Mouse (Mus musculus): ENCODE results near the gene Duox2. TPM values are rescaled to one million over a fixed set of nuclear protein-coding genes. Genes with fewer than 3 reads are reported as not detected.
A peak's percentile ranks its signal among the peaks of the same experiment; 100 is the strongest.

The Duox2 gene
- polyA plus RNA-seq, 2 experiments: 0.08 to 0.16 TPM

- 59% methylated on average over 3 of the region's 3 CpGs for WGBS
- Histone ChIP-seq H3K27ac (replicated peaks; ENCODE audit: low read depth, low read length) (no peak overlapping the region), H3K9me3 (ENCODE audit: control insufficient read depth, low read length) (no peaks in the 10 kb centered on the region), H3K4me2 (replicated peaks; ENCODE audit: low read depth, low read length, severe bottlenecking) (no peak overlapping the region), H3K9ac (ENCODE audit: low read depth, low read length, severe bottlenecking) (no peak overlapping the region), H3K27me3 (ENCODE audit: control insufficient read depth, insufficient read depth, low read length) (no peaks in the 10 kb centered on the region), H3K36me3 (ENCODE audit: control insufficient read depth, insufficient read depth, low read length) (no peaks in the 10 kb centered on the region), H3K4me3 (replicated peaks; ENCODE audit: low read length) (no peak overlapping the region), H3K4me1 (ENCODE audit: control insufficient read depth, insufficient read depth, low read length) (0 out of 2 replicates have a peak, but pooled peaks cover 2% of the 10 kb centered on the region)
- no peak for TF ChIP-seq POLR2A (IDR thresholded peaks at IDR 0.05; ENCODE audit: borderline replicate concordance, extremely low read depth, insufficient read depth, insufficient read length)
- ATAC-seq (ENCODE audit: low FRiP score, low read depth): no peak
- no peak for DNase-seq (ENCODE audit: low spot score)
Measured at GRCm38 (mm10) chr2:122323960-122324359, 25.7 kb upstream of the Duox2 start.

- H3K36me3 ChIP-seq (ENCODE audit: control insufficient read depth, insufficient read depth, low read length): no peaks in the 10 kb centered on the region
- ATAC-seq (ENCODE audit: low FRiP score, low read depth): no peak
- 55% methylated on average over 4 of the region's 4 CpGs for WGBS
- H3K9ac ChIP-seq (ENCODE audit: low read depth, low read length, severe bottlenecking): no peak overlapping the region
- TF ChIP-seq POLR2A (IDR thresholded peaks at IDR 0.05; ENCODE audit: borderline replicate concordance, extremely low read depth, insufficient read depth, insufficient read length): no peak
- no peak overlapping the region for H3K4me2 ChIP-seq (replicated peaks; ENCODE audit: low read depth, low read length, severe bottlenecking)
- H3K9me3 ChIP-seq (ENCODE audit: control insufficient read depth, low read length): no peaks in the 10 kb centered on the region
- H3K4me1 ChIP-seq (ENCODE audit: control insufficient read depth, insufficient read depth, low read length): 0 out of 2 replicates have a peak, but pooled peaks cover 3% of the 10 kb centered on the region
- DNase-seq (ENCODE audit: low spot score): no peak
- H3K4me3 ChIP-seq (replicated peaks; ENCODE audit: low read length): no peak overlapping the region
- H3K27ac ChIP-seq (replicated peaks; ENCODE audit: low read depth, low read length): no peak overlapping the region
- peaks cover 26% of the 10 kb centered on the region for H3K27me3 ChIP-seq (ENCODE audit: control insufficient read depth, insufficient read depth, low read length)
Measured at GRCm38 (mm10) chr2:122317384-122317783, 19.1 kb upstream of the Duox2 start.

- Histone ChIP-seq H3K4me3 (replicated peaks; ENCODE audit: low read length) (no peak within 1 kb of the TSS), H3K9me3 (ENCODE audit: control insufficient read depth, low read length) (no peaks in the 10 kb centered on the region), H3K27me3 (ENCODE audit: control insufficient read depth, insufficient read depth, low read length) (peaks cover 37% of the 10 kb centered on the region), H3K27ac (replicated peaks; ENCODE audit: low read depth, low read length) (no peak within 1 kb of the TSS), H3K36me3 (ENCODE audit: control insufficient read depth, insufficient read depth, low read length) (no peaks in the 10 kb centered on the region), H3K4me2 (replicated peaks; ENCODE audit: low read depth, low read length, severe bottlenecking) (no peak within 1 kb of the TSS), H3K4me1 (ENCODE audit: control insufficient read depth, insufficient read depth, low read length) (0 out of 2 replicates have a peak, but pooled peaks cover 3% of the 10 kb centered on the region), H3K9ac (ENCODE audit: low read depth, low read length, severe bottlenecking) (no peak within 1 kb of the TSS)
- DNase-seq (ENCODE audit: low spot score) (no peak), ATAC-seq (ENCODE audit: low FRiP score, low read depth) (no peak)
- no peak for TF ChIP-seq POLR2A (IDR thresholded peaks at IDR 0.05; ENCODE audit: borderline replicate concordance, extremely low read depth, insufficient read depth, insufficient read length)
- WGBS: 86% methylated on average over 7 of the region's 7 CpGs
Measured at GRCm38 (mm10) chr2:122315372-122315771, 17.1 kb upstream of the Duox2 start, which contains the start of gene Duox1. Gene Duox1 (plus strand): TSS chr2:122315672.

- Histone ChIP-seq H3K36me3 (ENCODE audit: control insufficient read depth, insufficient read depth, low read length) (no peaks in the 10 kb centered on the region), H3K4me1 (ENCODE audit: control insufficient read depth, insufficient read depth, low read length) (0 out of 2 replicates have a peak, but pooled peaks cover 3% of the 10 kb centered on the region), H3K4me2 (replicated peaks; ENCODE audit: low read depth, low read length, severe bottlenecking) (peak within 1 kb of the TSS; percentile 43), H3K27me3 (ENCODE audit: control insufficient read depth, insufficient read depth, low read length) (peaks cover 41% of the 10 kb centered on the region), H3K4me3 (replicated peaks; ENCODE audit: low read length) (peak within 1 kb of the TSS; percentile 26), H3K27ac (replicated peaks; ENCODE audit: low read depth, low read length) (no peak within 1 kb of the TSS), H3K9ac (ENCODE audit: low read depth, low read length, severe bottlenecking) (no peak within 1 kb of the TSS), H3K9me3 (ENCODE audit: control insufficient read depth, low read length) (no peaks in the 10 kb centered on the region)
- no peak for DNase-seq (ENCODE audit: low spot score)
- TF ChIP-seq POLR2A (IDR thresholded peaks at IDR 0.05; ENCODE audit: borderline replicate concordance, extremely low read depth, insufficient read depth, insufficient read length): no peak
- no peak; the same call in 1 of the 2 replicates for ATAC-seq (ENCODE audit: low FRiP score, low read depth)
- under 1% methylated on average over 24 of the region's 24 CpGs for WGBS
Measured at GRCm38 (mm10) chr2:122313536-122313935, 15.3 kb upstream of the Duox2 start, which contains the start of gene Duoxa1. Gene Duoxa1 (minus strand): TSS chr2:122313730.

GRCm38 (mm10) chr2:122312722-122313417, 14.6 kb upstream of the Duox2 start:
- Histone ChIP-seq H3K27me3 (ENCODE audit: control insufficient read depth, insufficient read depth, low read length) (peaks cover 41% of the 10 kb centered on the region), H3K4me3 (replicated peaks; ENCODE audit: low read length) (peak overlapping the region; percentile 26), H3K4me1 (ENCODE audit: control insufficient read depth, insufficient read depth, low read length) (0 out of 2 replicates have a peak, but pooled peaks cover 3% of the 10 kb centered on the region), H3K36me3 (ENCODE audit: control insufficient read depth, insufficient read depth, low read length) (no peaks in the 10 kb centered on the region), H3K9ac (ENCODE audit: low read depth, low read length, severe bottlenecking) (no peak overlapping the region), H3K4me2 (replicated peaks; ENCODE audit: low read depth, low read length, severe bottlenecking) (peak overlapping the region; percentile 43), H3K27ac (replicated peaks; ENCODE audit: low read depth, low read length) (no peak overlapping the region), H3K9me3 (ENCODE audit: control insufficient read depth, low read length) (no peaks in the 10 kb centered on the region)
- 5% methylated on average over 27 of the region's 27 CpGs for WGBS
- DNase-seq (ENCODE audit: low spot score): peak; percentile 78
- no peak for TF ChIP-seq POLR2A (IDR thresholded peaks at IDR 0.05; ENCODE audit: borderline replicate concordance, extremely low read depth, insufficient read depth, insufficient read length)
- peak; percentile 60 for ATAC-seq (ENCODE audit: low FRiP score, low read depth)
